Mouse (Mus musculus): Measurements from ENCODE around the gene Sstr5.

GRCm38 (mm10) chr17:25466257-25466656 is 30.8 kb downstream of the Sstr5 start:
- TF ChIP-seq POLR2AphosphoS2 (IDR thresholded peaks at IDR 0.05; ENCODE audit: low read length) (no peak), CTCF (IDR thresholded peaks at IDR 0.05 in 2 of 3, conservative IDR thresholded peaks at IDR 0.05 in 1 of 3; ENCODE audit: control insufficient read depth in 1 of 3, insufficient read depth in 1 of 3, low read depth in 2 of 3, low read length in 3 of 3, poor library complexity in 1 of 3, severe bottlenecking in 1 of 3) (no peak), EP300 (IDR thresholded peaks at IDR 0.05; ENCODE audit: low read depth in 1 of 2, low read length in 2 of 2) (no peak), HCFC1 (IDR thresholded peaks at IDR 0.05; ENCODE audit: low read depth, low read length) (no peak), USF1 (IDR thresholded peaks at IDR 0.05; ENCODE audit: low read depth, low read length) (no peak), POLR2AphosphoS5 (IDR thresholded peaks at IDR 0.05; ENCODE audit: borderline replicate concordance, low read depth, low read length) (no peak), GATA1 (IDR thresholded peaks at IDR 0.05; ENCODE audit: low read depth, low read length) (no peak), GABPA (IDR thresholded peaks at IDR 0.05; ENCODE audit: low read depth, low read length) (no peak)
